Mouse (Mus musculus): ENCODE measurements around the gene Zfyve9. TPM values are rescaled to one million over a fixed set of nuclear protein-coding genes. Genes with fewer than 3 reads are reported as not detected.
A peak's percentile ranks its signal among the peaks of the same experiment; 100 is the strongest.
"Not testable (repeated sequence)": the region's sequence is repeated elsewhere in the genome, so short reads cannot be mapped to it uniquely, and the experiment has no call there.

The Zfyve9 gene
- total RNA-seq, 1 experiment from 2014 or later, result 2.8 TPM

DNA sequence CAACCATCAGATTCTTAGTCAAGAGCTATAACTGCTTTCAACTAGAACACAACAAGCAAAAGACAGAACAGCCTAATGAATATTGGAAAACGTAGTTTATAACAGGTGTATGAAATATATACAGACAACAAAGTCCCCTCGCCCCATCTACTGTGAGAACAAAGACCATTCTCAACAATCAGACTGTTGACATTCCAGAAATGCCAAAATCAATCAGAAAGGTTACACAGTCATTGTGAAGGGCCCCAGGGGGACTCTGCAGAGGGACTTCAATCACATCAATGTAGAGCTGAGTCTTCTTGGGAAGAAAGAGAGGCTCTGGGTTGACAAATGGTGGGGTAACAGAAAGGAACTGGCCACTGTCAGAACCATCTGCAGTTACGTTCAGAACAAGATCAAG lies 49.0 kb downstream of the Zfyve9 start:
- no peak for ATAC-seq (ENCODE audit: extremely low read depth, insufficient number of reproducible peaks, low FRiP score, poor library complexity, severe bottlenecking)

DNA sequence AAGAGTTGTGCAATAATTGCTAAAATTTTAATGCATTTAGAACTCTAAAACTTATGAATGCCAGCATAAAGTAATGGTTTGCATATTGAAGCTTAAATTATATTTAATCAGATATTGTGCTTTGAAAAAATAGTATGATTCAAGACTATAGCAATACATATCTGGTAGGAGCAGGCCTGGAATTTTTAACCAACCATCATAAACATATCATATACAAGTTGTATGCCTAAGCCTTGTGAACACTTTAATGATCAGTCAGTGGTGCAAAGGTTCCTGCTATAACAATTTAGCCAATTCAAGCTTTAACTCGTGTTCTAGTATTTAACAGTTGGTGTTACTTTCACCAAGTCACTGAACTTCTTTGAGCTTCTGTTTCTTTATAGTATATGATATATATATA lies 50.1 kb downstream of the Zfyve9 start:
- ATAC-seq (ENCODE audit: extremely low read depth, insufficient number of reproducible peaks, low FRiP score, poor library complexity, severe bottlenecking), result no peak

DNA sequence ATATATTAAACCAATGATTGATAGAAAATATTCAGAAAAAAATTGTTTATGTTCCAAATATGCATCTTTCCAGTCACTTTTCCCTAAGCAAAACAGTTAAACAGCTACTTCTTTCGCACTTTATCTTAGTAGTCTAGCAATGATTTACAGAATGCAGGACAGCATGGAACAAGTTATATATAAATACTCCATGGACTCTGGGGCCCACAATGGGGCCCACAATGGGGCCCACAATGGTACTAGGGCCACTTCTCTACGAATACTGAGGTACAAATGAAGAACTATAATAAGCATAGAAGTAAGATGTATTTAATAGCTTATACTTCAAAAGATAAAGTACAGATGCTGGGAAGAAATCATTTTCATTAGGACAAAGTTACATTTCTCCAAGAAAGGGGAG lies 56.5 kb downstream of the Zfyve9 start:
- ATAC-seq (ENCODE audit: extremely low read depth, insufficient number of reproducible peaks, low FRiP score, poor library complexity, severe bottlenecking), result no peak

DNA sequence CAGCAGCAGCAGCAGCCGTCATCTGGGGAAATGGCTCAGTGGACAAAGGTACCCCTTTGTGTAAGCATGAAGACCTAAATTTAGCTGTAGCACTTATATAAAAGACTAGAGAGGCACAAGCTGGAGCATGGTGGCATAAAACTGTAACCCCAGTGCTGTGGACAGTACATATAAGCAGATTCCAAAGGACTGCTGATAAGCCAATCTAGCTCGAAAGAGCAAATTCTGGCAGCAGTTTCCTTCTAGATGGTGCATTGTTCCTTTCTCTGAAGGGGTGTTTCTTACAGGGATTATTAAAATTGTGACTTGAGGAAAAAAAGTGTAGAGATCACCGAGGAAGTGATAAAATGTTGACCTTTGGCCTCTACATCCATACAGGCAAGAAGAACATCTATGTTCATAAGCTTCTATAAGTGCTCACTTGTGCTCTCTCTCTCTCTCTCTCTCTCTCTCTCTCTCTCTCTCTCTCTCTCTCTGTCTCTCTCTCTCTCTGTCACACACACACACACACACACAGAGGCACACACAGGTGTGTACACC lies 59.3 kb downstream of the Zfyve9 start:
- ATAC-seq (ENCODE audit: extremely low read depth, insufficient number of reproducible peaks, low FRiP score, poor library complexity, severe bottlenecking), result no peak

DNA sequence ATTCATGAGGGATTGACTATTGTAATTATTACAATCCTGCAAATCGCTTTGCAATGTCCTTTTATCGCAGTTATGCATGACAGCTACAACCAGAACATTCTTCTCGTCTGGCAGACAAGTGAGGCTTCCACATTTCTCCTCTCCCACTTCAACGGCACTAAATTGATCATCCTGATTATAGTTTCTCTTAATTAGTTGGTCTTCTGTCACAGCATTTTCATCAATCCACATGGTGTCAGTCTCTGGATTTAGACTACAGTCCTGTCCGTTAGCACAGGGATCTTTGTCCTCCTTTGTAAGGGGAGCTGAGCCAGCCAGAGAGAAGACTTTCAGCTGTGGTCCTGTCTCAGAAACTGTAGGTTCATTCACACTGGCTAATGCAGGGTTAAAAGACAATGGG lies 61.2 kb downstream of the Zfyve9 start, which contains the start of gene 3110021N24Rik:
TSS of gene 3110021N24Rik (plus strand) at position 301 of the 400 bp plus-strand sequence.
- ATAC-seq (ENCODE audit: extremely low read depth, insufficient number of reproducible peaks, low FRiP score, poor library complexity, severe bottlenecking), result no peak

DNA sequence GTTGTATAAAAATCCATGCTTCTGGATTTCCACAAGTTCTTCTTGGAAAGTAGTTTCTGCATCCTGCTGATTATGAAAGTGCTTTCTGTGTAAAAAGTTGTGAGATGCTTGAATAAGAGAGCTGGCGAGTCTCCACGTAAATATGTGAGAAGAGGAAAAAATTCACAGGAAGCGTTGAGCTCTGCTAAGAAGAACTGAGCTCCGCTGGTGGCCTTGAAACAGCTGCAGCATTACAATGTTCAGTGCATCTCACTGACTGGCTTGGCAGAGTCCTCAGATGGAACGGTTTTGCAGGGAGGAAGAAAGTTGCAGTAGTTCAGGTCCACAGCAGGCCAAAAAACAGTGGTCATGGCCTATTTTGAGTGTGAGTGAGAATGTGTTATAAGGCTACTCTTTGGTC lies 72.4 kb downstream of the Zfyve9 start:
- no peak for ATAC-seq (ENCODE audit: extremely low read depth, insufficient number of reproducible peaks, low FRiP score, poor library complexity, severe bottlenecking)

DNA sequence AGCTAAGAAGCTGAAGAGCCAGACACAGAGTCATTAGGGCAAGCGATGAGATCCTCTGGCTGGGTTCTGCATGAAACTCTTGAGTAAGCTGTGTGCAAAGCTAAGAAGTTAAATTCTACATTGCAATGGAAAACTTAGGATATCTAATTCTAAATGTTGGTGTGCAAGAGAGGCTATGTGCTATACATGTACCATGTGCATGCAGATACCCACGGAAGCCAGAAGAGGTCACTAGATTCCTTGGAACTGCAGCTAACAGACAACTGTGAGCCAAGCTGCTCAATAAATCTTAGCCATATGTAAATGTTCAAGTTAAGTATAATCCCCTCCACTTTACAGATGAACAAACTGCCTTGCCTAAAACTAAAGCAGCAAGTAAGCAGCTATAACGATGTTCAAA lies 83.7 kb downstream of the Zfyve9 start:
- no peak for ATAC-seq (ENCODE audit: extremely low read depth, insufficient number of reproducible peaks, low FRiP score, poor library complexity, severe bottlenecking)

DNA sequence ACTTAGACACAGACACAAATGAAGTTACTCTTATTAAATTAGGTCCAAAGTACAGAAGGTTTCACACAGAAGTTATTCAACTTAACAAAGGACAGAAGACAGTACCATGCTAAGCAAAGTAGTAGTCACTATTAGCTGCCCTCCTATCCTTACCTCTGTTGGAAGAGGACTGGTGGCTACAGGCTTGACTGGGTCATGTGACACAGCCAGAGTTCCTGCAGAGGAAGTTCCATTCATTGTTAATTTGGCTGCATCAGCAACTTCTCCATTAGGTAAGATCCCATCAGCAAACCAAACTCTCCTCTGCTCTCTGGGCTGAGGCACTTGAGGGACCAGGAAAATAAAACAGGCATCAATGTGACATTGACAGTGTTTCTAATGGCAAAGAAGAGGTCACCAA lies 89.1 kb downstream of the Zfyve9 start:
- no peak for ATAC-seq (ENCODE audit: extremely low read depth, insufficient number of reproducible peaks, low FRiP score, poor library complexity, severe bottlenecking)

DNA sequence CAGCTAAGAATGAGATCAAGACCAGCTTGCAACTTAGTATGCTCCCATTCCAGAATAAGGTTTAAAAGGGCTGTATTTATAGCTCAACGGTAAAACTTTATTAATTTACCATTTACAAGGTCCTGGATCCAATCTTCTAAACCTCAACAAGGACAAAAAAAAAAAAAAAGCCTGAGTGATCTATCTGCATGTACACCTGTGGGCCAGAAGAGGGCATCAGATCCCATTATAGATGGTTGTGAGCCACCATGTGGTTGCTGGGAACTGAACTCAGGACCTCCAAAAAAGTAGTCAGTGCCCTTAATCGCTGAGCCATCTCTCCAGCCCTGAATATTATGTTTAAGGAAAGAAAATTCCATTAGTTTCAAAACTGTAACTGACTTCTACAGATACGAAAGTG lies 90.1 kb downstream of the Zfyve9 start:
- ATAC-seq (ENCODE audit: extremely low read depth, insufficient number of reproducible peaks, low FRiP score, poor library complexity, severe bottlenecking), result no peak

DNA sequence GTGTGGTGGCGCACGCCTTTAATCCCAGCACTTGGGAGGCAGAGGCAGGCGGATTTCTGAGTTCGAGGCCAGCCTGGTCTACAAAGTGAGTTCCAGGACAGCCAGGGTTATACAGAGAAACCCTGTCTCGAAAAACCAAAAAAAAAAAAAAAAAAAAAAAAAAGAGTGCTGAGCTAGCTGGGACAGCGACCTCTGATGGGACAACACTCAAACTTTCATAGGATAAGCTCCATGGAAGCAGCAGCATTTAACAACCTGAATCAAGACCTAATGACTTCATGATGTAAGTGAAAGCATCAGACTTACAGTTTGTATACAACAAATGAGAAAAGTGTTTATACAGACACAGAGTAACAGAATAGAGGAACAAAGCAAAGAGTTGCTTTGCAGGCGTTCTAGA lies 93.5 kb downstream of the Zfyve9 start:
- not testable (repeated sequence) for ATAC-seq (ENCODE audit: extremely low read depth, insufficient number of reproducible peaks, low FRiP score, poor library complexity, severe bottlenecking)

DNA sequence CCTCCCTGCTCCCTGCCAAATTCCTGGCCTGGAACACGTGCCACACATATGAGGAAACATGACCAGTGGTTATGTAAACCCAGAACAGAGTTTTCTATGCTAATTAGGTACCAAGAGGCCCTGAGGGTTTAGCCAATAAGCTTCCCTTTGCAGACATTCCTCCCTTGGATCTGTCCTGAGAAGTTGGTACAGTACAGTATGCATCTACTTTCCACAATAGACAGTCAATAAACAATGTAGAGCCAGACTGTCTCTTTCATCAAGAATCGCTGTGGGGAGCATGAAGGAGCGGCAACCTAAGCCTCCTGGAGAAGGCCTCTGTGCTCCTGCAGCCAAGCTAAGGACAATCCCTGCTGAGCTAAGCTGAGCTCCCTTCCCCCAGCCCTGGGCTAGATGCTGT lies 94.4 kb downstream of the Zfyve9 start:
- no peak for ATAC-seq (ENCODE audit: extremely low read depth, insufficient number of reproducible peaks, low FRiP score, poor library complexity, severe bottlenecking)

DNA sequence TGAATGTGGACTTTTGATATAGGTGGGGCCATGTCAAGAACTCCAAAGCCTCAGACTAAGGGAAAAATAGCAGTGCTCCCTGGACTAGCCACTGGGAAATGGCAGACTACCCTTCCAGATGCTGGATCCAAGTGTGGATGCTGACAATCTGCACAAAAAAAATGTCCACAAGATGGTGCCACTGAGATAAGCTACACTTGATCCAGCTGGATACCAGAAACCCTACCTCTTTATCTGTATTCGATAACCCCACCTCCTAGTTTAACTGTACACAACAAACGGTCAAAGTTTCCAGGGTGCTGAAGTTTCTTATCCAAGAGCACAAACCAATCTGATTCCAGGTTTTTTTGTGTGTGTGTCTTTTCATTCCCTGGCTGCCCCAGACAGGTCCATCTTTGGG lies 116.2 kb downstream of the Zfyve9 start:
- no peak for ATAC-seq (ENCODE audit: extremely low read depth, insufficient number of reproducible peaks, low FRiP score, poor library complexity, severe bottlenecking)

DNA sequence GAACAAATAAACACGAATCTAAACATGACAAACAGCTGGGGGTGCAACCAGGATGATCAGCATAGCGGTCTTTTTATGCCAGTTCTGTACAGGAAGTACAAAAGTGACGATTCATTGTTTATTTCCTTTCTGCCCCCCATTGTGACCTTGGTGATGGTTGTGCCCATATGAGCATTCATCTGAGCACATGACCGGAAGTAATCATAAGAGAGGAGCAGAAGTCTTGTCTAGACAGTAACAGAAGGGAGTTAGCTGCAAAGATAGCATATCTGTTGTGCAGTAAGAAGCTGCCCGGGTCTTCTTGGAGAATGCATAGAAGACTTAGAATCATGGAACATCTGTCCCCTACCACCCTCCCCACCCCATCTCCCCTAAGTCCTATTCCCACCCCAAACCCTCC lies 141.8 kb downstream of the Zfyve9 start:
- peak; percentile 56; the same call in 1 of the 2 replicates for ATAC-seq (ENCODE audit: extremely low read depth, insufficient number of reproducible peaks, low FRiP score, poor library complexity, severe bottlenecking)

DNA sequence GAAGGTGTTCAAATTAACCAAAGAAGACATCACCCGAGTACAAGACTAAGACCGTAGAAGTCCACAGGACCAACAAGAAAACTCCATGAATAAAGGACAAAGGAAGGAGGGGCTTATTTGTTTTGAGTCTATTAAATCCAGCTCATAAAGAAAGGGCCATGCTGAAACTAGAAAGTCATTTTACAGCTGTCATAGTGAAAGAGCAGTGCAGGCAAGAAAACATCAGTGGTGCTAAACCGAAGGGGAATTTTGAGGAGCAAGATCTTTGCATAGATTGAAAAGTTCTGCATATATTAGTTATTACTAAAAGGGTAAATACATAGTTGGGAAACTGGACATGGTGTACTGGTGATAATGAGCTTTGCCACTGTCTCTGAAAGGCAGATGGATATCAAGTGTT lies 142.9 kb downstream of the Zfyve9 start:
- no peak for ATAC-seq (ENCODE audit: extremely low read depth, insufficient number of reproducible peaks, low FRiP score, poor library complexity, severe bottlenecking)

DNA sequence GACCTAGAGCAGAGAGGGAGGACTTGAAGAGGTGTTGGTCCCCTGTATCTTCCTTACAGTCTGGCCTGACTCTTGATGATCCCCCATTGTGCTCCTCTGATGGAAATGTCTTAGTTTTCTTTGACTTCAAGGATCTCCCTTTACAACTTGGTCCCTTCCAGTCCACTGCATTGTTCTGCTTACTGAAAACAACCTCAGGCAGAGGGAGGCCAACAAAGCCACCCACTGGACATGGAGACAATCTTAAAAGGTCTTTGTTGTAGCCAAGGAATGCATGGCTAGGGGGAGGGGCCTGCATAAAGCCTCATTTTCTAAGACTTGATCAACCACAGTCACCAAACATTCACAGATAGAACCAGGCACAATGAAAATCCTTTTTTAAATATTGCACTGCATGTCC lies 145.5 kb downstream of the Zfyve9 start:
- ATAC-seq (ENCODE audit: extremely low read depth, insufficient number of reproducible peaks, low FRiP score, poor library complexity, severe bottlenecking), result no peak

DNA sequence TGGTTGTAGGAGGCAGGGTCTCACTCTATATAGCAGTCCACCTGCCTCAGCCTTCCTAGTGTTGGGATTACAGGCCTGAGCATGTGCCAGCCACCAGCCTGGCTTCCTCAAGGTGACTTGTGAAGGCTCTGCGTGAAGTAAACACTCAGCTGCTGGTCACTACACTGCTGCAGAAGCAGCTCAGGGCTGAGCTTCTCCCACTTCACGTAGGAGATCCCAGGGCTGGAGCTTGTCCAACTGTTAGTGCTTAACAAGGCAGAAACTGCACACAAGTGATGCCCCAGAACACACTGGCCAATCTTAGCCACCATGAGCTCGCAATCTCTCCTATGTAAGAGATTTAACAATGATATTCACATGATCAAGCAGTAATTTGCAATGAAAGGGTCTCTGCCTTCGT lies 145.9 kb downstream of the Zfyve9 start:
- ATAC-seq (ENCODE audit: extremely low read depth, insufficient number of reproducible peaks, low FRiP score, poor library complexity, severe bottlenecking), result no peak

DNA sequence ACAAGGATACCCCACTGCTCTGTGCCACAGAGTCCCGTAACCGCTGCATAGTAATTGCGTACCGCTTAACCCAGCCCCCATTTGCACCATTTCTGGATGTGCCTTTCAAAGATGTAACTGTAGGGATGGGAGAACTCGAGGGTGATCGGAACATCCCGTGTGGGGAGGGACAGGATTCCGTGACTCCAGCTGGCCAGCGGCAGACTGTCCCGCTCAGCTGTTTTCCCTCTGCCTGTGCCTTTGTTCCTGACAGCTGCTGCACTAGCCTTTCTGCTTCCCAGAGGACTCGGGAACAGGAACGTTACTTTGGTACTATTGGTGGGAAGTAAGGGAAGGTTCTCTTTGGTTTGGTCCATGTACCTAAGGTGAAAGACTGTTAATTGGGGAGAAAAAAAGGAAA lies 146.9 kb downstream of the Zfyve9 start:
- no peak for ATAC-seq (ENCODE audit: extremely low read depth, insufficient number of reproducible peaks, low FRiP score, poor library complexity, severe bottlenecking)

DNA sequence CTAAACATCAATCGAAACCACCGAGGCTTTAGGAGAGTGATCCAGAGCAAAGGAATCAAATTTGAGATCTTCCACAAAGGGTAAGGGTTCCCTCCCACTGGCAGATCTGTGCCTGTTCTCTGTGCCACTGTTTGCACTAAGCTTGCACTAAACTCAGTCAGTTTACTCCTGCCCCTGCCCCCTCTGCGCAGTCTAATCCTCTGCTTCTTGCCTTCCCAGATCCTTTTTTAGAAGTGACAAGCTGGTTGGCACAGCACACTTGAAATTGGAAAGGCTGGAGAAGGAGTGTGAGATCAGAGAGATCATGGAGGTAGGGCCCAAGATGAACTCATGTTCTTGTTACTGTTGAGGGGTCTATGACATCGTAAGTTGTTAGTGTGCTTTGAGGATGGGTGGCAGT lies 149.0 kb downstream of the Zfyve9 start:
- no peak for ATAC-seq (ENCODE audit: extremely low read depth, insufficient number of reproducible peaks, low FRiP score, poor library complexity, severe bottlenecking)

DNA sequence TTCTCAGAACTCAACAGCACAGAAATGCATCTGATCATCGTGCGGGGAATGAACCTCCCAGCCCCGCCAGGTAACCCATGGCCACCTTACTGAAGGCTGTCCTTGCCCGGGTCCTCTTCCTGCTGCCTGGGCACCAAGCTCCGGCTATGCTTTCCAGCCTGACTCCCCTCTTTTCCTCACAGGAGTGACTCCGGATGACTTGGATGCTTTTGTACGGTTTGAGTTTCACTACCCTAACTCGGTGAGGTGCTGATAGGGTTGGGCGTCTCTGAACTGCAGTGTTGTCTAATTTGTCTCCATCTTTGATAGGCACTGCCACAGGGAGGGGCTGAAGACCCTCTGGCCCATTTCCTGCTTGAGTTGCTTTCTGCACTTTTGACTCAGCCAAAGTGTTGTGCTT lies 150.5 kb downstream of the Zfyve9 start:
- ATAC-seq (ENCODE audit: extremely low read depth, insufficient number of reproducible peaks, low FRiP score, poor library complexity, severe bottlenecking), result no peak

DNA sequence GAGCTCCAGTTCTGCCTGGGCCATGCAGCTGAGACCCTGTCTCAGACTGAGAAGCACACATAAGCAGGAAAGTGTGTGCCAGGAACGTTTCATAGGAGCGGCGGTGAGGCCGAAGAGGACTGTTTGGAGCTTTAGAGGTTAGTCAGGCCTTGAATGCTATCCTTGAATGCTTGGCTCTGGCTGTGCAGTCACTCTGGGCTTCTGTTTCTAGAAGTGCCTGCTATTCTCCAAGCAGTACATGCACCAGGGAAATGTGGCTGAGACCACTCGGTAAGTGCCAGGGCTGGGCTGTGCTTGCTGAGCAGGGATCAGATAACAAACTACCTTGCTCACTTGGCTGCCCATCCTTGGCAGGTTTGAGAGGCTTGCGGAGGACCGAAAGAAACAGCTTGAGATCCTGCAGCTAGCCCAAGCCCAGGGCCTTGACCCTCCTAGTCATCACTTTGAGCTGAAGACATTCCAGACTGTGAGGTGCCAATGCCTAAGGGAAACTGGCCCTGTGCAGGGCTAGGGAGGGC lies 151.2 kb downstream of the Zfyve9 start:
- ATAC-seq (ENCODE audit: extremely low read depth, insufficient number of reproducible peaks, low FRiP score, poor library complexity, severe bottlenecking), result no peak

DNA sequence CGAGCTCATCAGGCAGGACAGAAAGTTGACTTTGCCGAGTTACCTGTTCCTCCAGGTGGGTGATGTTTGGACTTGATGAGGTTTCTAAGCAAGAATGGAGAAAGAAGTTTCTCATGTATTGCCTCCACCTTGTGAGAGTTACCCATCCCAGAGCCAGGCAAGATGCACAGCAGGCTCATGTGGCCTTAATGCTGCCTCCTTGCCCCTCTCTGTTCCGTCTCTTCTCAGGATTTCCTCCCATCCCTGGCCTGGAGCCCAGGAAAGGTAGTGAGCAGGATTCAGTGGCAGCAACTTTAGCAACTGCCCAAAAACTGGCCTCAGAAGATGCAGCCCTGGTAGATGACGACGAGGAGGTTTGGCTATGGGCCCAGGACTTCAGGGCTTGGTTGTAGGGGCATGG lies 153.5 kb downstream of the Zfyve9 start:
- no peak for ATAC-seq (ENCODE audit: extremely low read depth, insufficient number of reproducible peaks, low FRiP score, poor library complexity, severe bottlenecking)

Data from neutrophil, adult 5-6 weeks (primary cell).